Mouse (Mus musculus): Measurements from ENCODE around the gene Lrig3. TPM values are rescaled to one million over a fixed set of nuclear protein-coding genes. Genes with fewer than 3 reads are reported as not detected.

The Lrig3 gene
- polyA plus RNA-seq, 1 experiment from 2014 or later: 0.94 TPM

DNA sequence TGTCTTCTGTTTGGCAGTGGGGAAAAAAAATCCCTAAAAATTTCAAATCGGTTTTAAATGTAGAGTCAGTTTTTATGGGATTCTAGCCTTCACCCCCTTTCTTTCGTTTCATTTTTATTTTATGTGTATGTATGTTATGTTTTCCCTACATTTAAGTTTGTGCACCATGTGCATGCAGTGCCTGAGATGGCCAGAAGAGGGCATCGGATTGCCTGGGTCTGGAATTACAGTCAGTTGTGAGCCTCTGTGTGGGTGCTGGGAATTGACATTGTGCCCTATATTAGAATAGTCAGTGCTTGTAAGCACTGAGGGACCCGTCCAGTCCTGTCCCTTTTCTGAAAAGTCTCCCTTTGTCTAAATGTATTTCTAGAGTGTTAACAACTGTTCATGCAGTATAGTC, 96.8 kb downstream of the Lrig3 start:
- H3K36me3 ChIP-seq (ENCODE audit: control insufficient read depth, insufficient read depth): no peaks in the 10 kb centered on the region
- no peak overlapping the region for H3K9ac ChIP-seq (ENCODE audit: low read depth, low read length)
- H3K27ac ChIP-seq (ENCODE audit: low read length): no peak overlapping the region
- 50% methylated on average over 4 of the region's 4 CpGs for WGBS (ENCODE audit: insufficient replicate concordance)
- H3K9me3 ChIP-seq (replicated peaks; ENCODE audit: control insufficient read depth, low read length): no peaks in the 10 kb centered on the region; the same call in 1 of the 2 replicates
- no peak for ATAC-seq (ENCODE audit: low read depth)
- no peaks in the 10 kb centered on the region for H3K4me1 ChIP-seq (ENCODE audit: control insufficient read depth, low read depth, low read length)
- H3K4me2 ChIP-seq (ENCODE audit: low read depth, low read length): no peak overlapping the region
- H3K27me3 ChIP-seq (ENCODE audit: control insufficient read depth, insufficient read depth, low read depth, low read length): no peaks in the 10 kb centered on the region
- H3K4me3 ChIP-seq (ENCODE audit: low read depth, low read length): no peak overlapping the region

Small RNA genes within 50 kb of the gene (microRNA-seq; reads per million reads assigned to microRNA genes)
- not detected for gene Gm22183
